Mouse (Mus musculus) limb, embryonic 11.5 days (tissue): ENCODE measurements at regions not wholly inside any gene's neighbourhood (a gene's known extent, or its start where the extent isn't known, plus 50 kb on each side); places are given as distances from the start of the nearest gene placed in this dataset.

ENCODE experiments used
- ATAC-seq: fragments of 200-750 bp; cut with Nextera tagmentation; 2 replicates; pipeline ENCODE4 v1.8.0; 2017; ENCODE audit warnings: low read depth; ENCODE audit not compliant: insufficient number of reproducible peaks, low FRiP score, low TSS enrichment
- DNase-seq: peaks from one replicate; pipeline ENCODE4 v3.0.0-alpha.2; 2015; ENCODE audit warnings: low spot score
- H3K27ac ChIP-seq: fragments of 300-500 bp; sonication (generic); replicated peaks from 2 replicates; pipeline ENCODE4 v1.5.1; 2014; ENCODE audit warnings: low read depth, mild to moderate bottlenecking, low read length
- H3K27me3 ChIP-seq: fragments of 300-500 bp; sonication (generic); 2 replicates; pipeline ENCODE4 v1.6.1; 2014; ENCODE audit warnings: mild to moderate bottlenecking, low read length, mixed read lengths; ENCODE audit not compliant: control insufficient read depth, insufficient read depth
- H3K36me3 ChIP-seq: fragments of 300-500 bp; sonication (generic); 2 replicates; pipeline ENCODE4 v1.6.1; 2014; ENCODE audit warnings: mild to moderate bottlenecking, low read length, moderate library complexity, mixed read lengths; ENCODE audit not compliant: control insufficient read depth, insufficient read depth
- H3K4me1 ChIP-seq: fragments of 300-500 bp; sonication (generic); 2 replicates; pipeline ENCODE4 v1.6.1; 2014; ENCODE audit warnings: low read length, mixed read lengths; ENCODE audit not compliant: control insufficient read depth, insufficient read depth
- H3K4me2 ChIP-seq: fragments of 300-500 bp; sonication (generic); 2 replicates; pipeline ENCODE4 v1.6.1; 2014; ENCODE audit warnings: low read depth, mild to moderate bottlenecking, moderate library complexity; ENCODE audit not compliant: severe bottlenecking
- H3K4me3 ChIP-seq: fragments of 300-500 bp; sonication (generic); 2 replicates; pipeline ENCODE4 v1.5.1; 2014; ENCODE audit warnings: low read depth, low read length
- H3K9ac ChIP-seq: fragments of 300-500 bp; sonication (generic); 2 replicates; pipeline ENCODE4 v1.6.1; 2014; ENCODE audit warnings: mild to moderate bottlenecking, low read length
- H3K9me3 ChIP-seq: fragments of 300-500 bp; sonication (generic); 2 replicates; pipeline ENCODE4 v1.6.1; 2016; ENCODE audit warnings: low read length; ENCODE audit not compliant: control insufficient read depth
- whole genome bisulfite sequencing: fragments of 180-500 bp; shearing (Covaris S2); extraction: QIAGEN DNeasy Blood & Tissue Kit; methylation state at CpG from one replicate; pipeline ENCODE4 v1.1.7; 2014; 5-methylcytosine and 5-hydroxymethylcytosine counted together

DNA sequence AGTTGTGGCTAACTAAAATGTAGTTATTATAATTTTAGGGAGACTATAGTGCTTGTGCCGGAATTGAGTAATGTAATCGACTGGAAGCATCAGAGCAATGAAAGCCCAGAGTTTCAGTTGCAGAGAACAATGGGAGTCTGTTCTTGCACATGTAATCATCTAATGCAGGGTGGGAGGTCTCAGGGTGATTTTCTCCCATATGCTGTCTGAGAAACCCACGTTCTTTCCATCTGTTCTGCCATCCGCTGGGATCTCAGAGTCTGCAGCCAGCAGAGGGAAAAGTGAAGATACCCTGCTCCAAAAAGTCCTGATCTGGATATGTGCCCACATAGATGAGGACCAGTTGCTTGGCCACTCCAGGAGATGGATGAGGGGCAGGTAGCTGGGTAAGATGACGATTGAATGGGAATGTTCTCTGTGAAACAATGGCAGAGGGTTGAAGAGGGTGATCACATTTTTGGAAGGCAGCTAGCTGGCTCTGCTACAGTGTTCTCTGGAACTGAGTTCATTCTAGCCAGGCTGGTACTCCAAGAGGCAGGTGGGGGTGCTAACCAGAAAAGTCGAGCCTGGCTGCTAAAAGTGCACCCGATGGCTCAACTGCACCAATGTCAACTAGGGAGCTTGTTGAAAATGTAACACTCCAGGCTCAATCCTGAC is 180.3 kb upstream of the Ghitm start:
- H3K36me3 ChIP-seq = no peaks in the 10 kb centered on the region
- no peak overlapping the region for H3K27ac ChIP-seq
- WGBS = 84% methylated on average over 7 of the region's 7 CpGs
- no peaks in the 10 kb centered on the region for H3K4me1 ChIP-seq
- H3K4me3 ChIP-seq = no peak overlapping the region
- H3K27me3 ChIP-seq = no peaks in the 10 kb centered on the region
- no peaks in the 10 kb centered on the region for H3K9me3 ChIP-seq
- DNase-seq (no peak), ATAC-seq (no peak)
- H3K4me2 ChIP-seq = no peak overlapping the region
- no peak overlapping the region for H3K9ac ChIP-seq

GRCm38 (mm10) chr14:37313906-37314305 is 178.8 kb upstream of the Ghitm start:
- ATAC-seq (no peak), DNase-seq (no peak)
- no peak overlapping the region for H3K9ac ChIP-seq
- no peaks in the 10 kb centered on the region for H3K36me3 ChIP-seq
- H3K4me1 ChIP-seq = no peaks in the 10 kb centered on the region
- no peak overlapping the region for H3K4me2 ChIP-seq
- H3K27me3 ChIP-seq = no peaks in the 10 kb centered on the region
- H3K27ac ChIP-seq = no peak overlapping the region
- no peak overlapping the region for H3K4me3 ChIP-seq
- H3K9me3 ChIP-seq = no peaks in the 10 kb centered on the region

DNA sequence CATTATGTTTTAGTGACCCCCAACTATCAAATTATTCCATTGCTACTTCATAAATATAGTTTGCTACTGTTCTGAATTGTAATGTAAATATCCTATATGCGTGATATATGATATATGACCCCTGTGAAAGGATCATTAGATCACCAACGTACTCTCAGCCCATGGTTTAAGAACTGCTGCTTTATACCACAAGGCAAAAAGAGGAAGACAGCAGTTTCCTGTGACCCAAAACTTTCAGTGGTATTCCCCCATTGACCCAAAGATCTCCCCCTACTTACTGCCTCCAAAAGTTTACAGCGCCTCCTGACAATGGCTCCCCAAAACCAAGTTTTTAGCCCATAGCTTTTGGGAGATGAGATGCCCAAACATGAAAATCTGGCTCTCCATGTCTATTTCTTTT is 177.8 kb upstream of the Ghitm start:
- H3K27ac ChIP-seq = no peak overlapping the region
- ATAC-seq (no peak), DNase-seq (no peak)
- no peak overlapping the region for H3K9ac ChIP-seq
- WGBS = 85% methylated on average over 3 of the region's 3 CpGs
- H3K4me1 ChIP-seq = no peaks in the 10 kb centered on the region
- H3K4me3 ChIP-seq = no peak overlapping the region
- no peaks in the 10 kb centered on the region for H3K27me3 ChIP-seq
- H3K9me3 ChIP-seq = no peaks in the 10 kb centered on the region
- H3K36me3 ChIP-seq = no peaks in the 10 kb centered on the region
- no peak overlapping the region for H3K4me2 ChIP-seq

DNA sequence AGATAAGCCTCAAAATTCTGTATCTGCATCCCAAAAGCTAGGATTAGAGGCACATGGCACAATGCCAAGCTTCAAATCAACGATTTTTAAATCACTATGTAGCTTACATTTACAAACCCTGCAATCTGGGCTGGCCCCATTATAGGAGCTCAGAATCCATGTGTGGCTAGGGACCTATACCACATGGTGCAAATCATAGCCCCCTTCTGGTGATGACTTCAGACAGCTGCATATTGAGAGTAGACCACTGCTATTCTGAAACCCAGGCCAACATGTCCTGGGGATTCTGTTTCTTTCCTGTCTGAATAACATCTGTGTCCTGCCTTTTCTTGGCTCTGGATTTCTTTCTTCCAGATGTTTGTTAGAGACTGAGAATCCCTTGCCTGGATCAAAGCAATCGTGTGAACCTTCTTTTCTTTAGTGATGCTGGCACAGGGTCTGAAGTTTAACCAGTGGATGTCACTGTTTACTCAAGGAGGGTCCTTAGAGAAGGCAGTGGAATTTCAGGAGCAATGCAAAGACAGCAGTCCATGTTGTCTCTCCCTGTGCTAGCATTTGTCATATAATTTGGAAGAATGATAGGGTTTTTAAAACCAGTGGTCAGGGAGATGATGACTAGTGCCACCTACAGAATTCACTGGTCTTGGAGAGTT is 171.7 kb upstream of the Ghitm start:
- ATAC-seq = no peak
- DNase-seq = no peak
- no peak overlapping the region for H3K27ac ChIP-seq
- no peak overlapping the region for H3K4me3 ChIP-seq
- H3K9me3 ChIP-seq = no peaks in the 10 kb centered on the region
- H3K4me2 ChIP-seq = no peak overlapping the region
- H3K27me3 ChIP-seq = no peaks in the 10 kb centered on the region
- no peaks in the 10 kb centered on the region for H3K36me3 ChIP-seq
- H3K4me1 ChIP-seq = no peaks in the 10 kb centered on the region
- WGBS = 65% methylated on average over 2 of the region's 2 CpGs
- H3K9ac ChIP-seq = no peak overlapping the region

GRCm38 (mm10) chr14:37298631-37299030 is 163.6 kb upstream of the Ghitm start:
- H3K4me2 ChIP-seq = no peak overlapping the region
- no peak overlapping the region for H3K4me3 ChIP-seq
- H3K9me3 ChIP-seq = no peaks in the 10 kb centered on the region
- H3K27me3 ChIP-seq = no peaks in the 10 kb centered on the region
- no peak for ATAC-seq
- H3K9ac ChIP-seq = no peak overlapping the region
- H3K27ac ChIP-seq = no peak overlapping the region
- no peaks in the 10 kb centered on the region for H3K36me3 ChIP-seq
- DNase-seq = no peak
- H3K4me1 ChIP-seq = 0 out of 2 replicates have a peak, but pooled peaks cover 2% of the 10 kb centered on the region

GRCm38 (mm10) chr14:37296531-37296930 is 161.5 kb upstream of the Ghitm start:
- Histone ChIP-seq H3K4me2 (no peak overlapping the region), H3K9ac (no peak overlapping the region), H3K4me3 (no peak overlapping the region), H3K27me3 (no peaks in the 10 kb centered on the region), H3K27ac (no peak overlapping the region), H3K9me3 (no peaks in the 10 kb centered on the region), H3K36me3 (no peaks in the 10 kb centered on the region), H3K4me1 (0 out of 2 replicates have a peak, but pooled peaks cover 2% of the 10 kb centered on the region)
- DNase-seq (no peak), ATAC-seq (no peak)
- 42% methylated on average over 1 of the region's 1 CpGs for WGBS

GRCm38 (mm10) chr14:37292084-37292860 is 157.2 kb upstream of the Ghitm start:
- no peak for DNase-seq

DNA sequence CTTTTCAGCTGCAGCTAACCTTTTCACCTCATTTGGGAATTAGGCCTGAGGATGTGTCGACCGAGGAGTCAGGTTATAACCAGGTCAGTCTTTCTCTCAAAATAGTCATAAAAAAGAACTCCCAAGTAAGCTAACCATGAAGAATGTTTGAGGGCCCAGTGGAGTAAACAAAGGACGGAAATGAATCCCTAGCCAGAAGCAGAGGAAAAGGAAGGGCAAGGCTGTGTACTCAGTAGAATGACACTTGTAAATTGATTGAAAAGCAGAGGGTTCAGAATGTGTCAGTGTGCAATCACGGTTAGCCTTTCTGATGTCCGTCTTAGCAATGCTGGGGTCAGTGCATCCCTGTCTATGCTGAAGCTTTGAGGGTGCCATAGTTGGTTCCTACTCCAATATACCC is 149.3 kb upstream of the Ghitm start:
- Histone ChIP-seq H3K36me3 (no peaks in the 10 kb centered on the region), H3K4me1 (no peaks in the 10 kb centered on the region), H3K4me2 (no peak overlapping the region), H3K4me3 (no peak overlapping the region), H3K9me3 (no peaks in the 10 kb centered on the region), H3K27ac (no peak overlapping the region), H3K27me3 (no peaks in the 10 kb centered on the region), H3K9ac (no peak overlapping the region)
- DNase-seq (no peak), ATAC-seq (no peak)
- 61% methylated on average over 5 of the region's 5 CpGs for WGBS

More at GRCm38 (mm10) chr14:37292084-37292860, 157.2 kb upstream of the Ghitm start:
- 64% methylated on average over 4 of the region's 4 CpGs for WGBS
- 0 out of 2 replicates have a peak, but pooled peaks cover 2% of the 10 kb centered on the region for H3K4me1 ChIP-seq
- no peak overlapping the region for H3K4me3 ChIP-seq
- H3K9ac ChIP-seq = no peak overlapping the region
- no peak overlapping the region for H3K27ac ChIP-seq
- H3K4me2 ChIP-seq = no peak overlapping the region
- no peaks in the 10 kb centered on the region for H3K36me3 ChIP-seq
- H3K9me3 ChIP-seq = no peaks in the 10 kb centered on the region
- H3K27me3 ChIP-seq = no peaks in the 10 kb centered on the region
- ATAC-seq = no peak
